Comparison of ENCODE assay signal across 9 mouse cellular contexts in the genomic region with DNA sequence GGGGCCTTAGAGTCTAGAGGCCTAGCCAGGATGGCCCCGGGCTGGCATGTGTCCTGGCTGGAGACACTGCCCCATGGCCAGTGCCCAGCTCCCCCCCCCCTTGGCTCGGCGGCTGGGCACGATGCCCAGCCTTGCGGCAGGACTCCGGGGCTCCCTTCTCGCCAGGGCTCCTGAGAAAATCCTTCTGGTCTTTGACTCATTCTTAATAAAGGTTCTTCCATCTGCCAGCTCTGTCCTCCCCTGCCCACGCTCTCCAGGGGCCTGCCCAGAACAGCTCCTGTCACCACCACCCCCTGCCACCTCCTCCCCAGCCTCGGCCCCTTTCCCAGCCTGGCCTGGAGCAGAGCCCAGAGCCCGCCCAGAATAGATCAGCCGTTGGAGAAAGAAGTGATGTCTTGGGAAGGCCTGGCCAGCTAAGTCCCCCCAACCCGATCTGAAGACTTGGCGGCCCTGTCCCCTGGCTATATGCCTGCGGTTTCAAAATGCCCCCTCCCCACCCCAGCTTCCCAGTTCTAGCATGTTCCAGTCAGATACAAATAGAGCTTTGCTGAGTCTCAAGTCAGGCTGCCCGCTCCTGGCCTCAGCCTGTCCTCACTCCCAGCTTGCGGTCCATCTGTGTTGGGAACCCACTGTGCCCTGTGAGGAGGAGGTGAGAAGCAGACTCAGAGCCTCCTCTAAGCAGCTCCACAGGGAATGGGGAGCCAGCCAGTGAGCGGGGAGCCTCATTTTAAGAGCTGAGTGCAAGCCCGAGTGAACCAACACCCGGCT.
DNase-seq lines count a peak whose midpoint lies in the region; ATAC-seq and TF ChIP-seq lines count a peak whose summit lies in the region.
"Had no signal": no experiment of that assay in that cellular context is flagged by ENCODE, and none has a peak within 500 bp of the region (broad histone marks: within the 10 kb centered on the region; RNA-seq: fewer than 3 reads in every experiment).

No protein-coding gene starts in this region.

- H3K79me2 ChIP-seq in MEL (ENCODE audit: control insufficient read depth, insufficient read depth, low read length, poor library complexity) = peaks cover 1% of the 10 kb centered on the region

- peak; percentile 47 for DNase-seq in MEL (ENCODE audit: low read depth, low spot score)
- peak; percentile 96 for DNase-seq in cerebellum, adult 18-20 months
- peak; percentile 83 to 89 for DNase-seq in frontal cortex, postnatal 14 days (ENCODE audit: low spot score in 2 of 2)
- DNase-seq in layer of hippocampus, adult 9-10 months (ENCODE audit: low spot score) = peak; percentile 71
- peak; percentile 85 for DNase-seq in lung, postnatal 36 days
- peak; percentile 93 to 94 for DNase-seq in right cerebral cortex, postnatal 36 days (ENCODE audit: low spot score in 2 of 2)
- no peak for DNase-seq in thymus, postnatal 0 days (ENCODE audit: low spot score)

- H3K9me3 ChIP-seq in MEL (replicated peaks; ENCODE audit: insufficient read depth, low read length) = no peaks in the 10 kb centered on the region

- H3K4me3 ChIP-seq in MEL (ENCODE audit: control insufficient read depth in 1 of 2, insufficient read depth in 1 of 2, low read depth in 2 of 2, low read length in 2 of 2) = peak overlapping the region; percentile 6 to 23; a peak in 2 of 4 replicates
- H3K4me3 ChIP-seq: megakaryocyte, embryonic 14.5 days had no signal

- H3K4me1 ChIP-seq in MEL (ENCODE audit: control insufficient read depth in 1 of 2, insufficient read depth in 2 of 2, low read length in 2 of 2) = peaks cover 24 to 35% of the 10 kb centered on the region in 2 experiments

- TF ChIP-seq CTCF in MEL (IDR thresholded peaks at IDR 0.05 in 2 of 3, conservative IDR thresholded peaks at IDR 0.05 in 1 of 3; ENCODE audit: control insufficient read depth in 1 of 3, insufficient read depth in 1 of 3, low read depth in 2 of 3, low read length in 3 of 3, poor library complexity in 1 of 3, severe bottlenecking in 1 of 3) = no peak

- no peaks in the 10 kb centered on the region for H3K27me3 ChIP-seq in MEL (ENCODE audit: control insufficient read depth in 1 of 2, insufficient read depth in 2 of 2, low read length in 2 of 2)
- H3K27me3 ChIP-seq: megakaryocyte, embryonic 14.5 days had no signal

- TF ChIP-seq EP300 in MEL (IDR thresholded peaks at IDR 0.05; ENCODE audit: low read depth in 1 of 2, low read length in 2 of 2) = peak in 1 of 2 experiments; percentile 59; a peak in 1 of 4 replicates

- peak in 1 of 2 experiments; percentile 2; a peak in 1 of 4 replicates for TF ChIP-seq POLR2A in MEL (IDR thresholded peaks at IDR 0.05; ENCODE audit: control insufficient read depth in 1 of 2, insufficient read depth in 1 of 2, low read depth in 1 of 2, low read length in 2 of 2, poor library complexity in 1 of 2)

- ATAC-seq in hematopoietic stem cell, adult 5-6 weeks (replicated peaks in 1 of 2; ENCODE audit: insufficient read depth in 1 of 2, low FRiP score in 2 of 2, low TSS enrichment in 1 of 2, low read depth in 1 of 2, poor library complexity in 2 of 2, severe bottlenecking in 2 of 2) = peak; percentile 54 to 66; a peak in 3 of 4 replicates

- peaks cover 0 to 25% of the 10 kb centered on the region in 2 experiments; a peak in 2 of 4 replicates for H3K36me3 ChIP-seq in MEL (ENCODE audit: control insufficient read depth in 1 of 2, insufficient read depth in 2 of 2, low read length in 2 of 2)

- H3K9ac ChIP-seq in MEL (ENCODE audit: control insufficient read depth, low read depth, low read length, poor library complexity, severe bottlenecking) = peak overlapping the region; percentile 42

- no peak for TF ChIP-seq RAD21 in MEL (IDR thresholded peaks at IDR 0.05; ENCODE audit: low read depth, low read length)

- H3K27ac ChIP-seq in MEL (ENCODE audit: control insufficient read depth, low read depth, low read length) = peak overlapping the region; percentile 41

TF ChIP-seq in MEL, 35 proteins besides CTCF, POLR2A, EP300 and RAD21:
- TF ChIP-seq MYB (IDR thresholded peaks at IDR 0.05; ENCODE audit: low read depth, low read length) (peak; percentile 41; the same call in 1 of the 2 replicates), TCF12 (IDR thresholded peaks at IDR 0.05; ENCODE audit: low read depth, low read length) (peak; percentile 45), ETS1 (IDR thresholded peaks at IDR 0.05; ENCODE audit: low read depth, low read length) (peak; percentile 33; the same call in 1 of the 2 replicates), SIN3A (IDR thresholded peaks at IDR 0.05; ENCODE audit: low read length) (0 out of 2 replicates have a peak, but pooled peaks have one; percentile 3), CHD2 (IDR thresholded peaks at IDR 0.05; ENCODE audit: low read length) (no peak), ELF1 (IDR thresholded peaks at IDR 0.05; ENCODE audit: low read depth, low read length) (no peak)
TF ChIP-seq in MEL: peak in this region for 4.
